Mouse (Mus musculus): ENCODE results near the gene Nalcn.
A peak's percentile ranks its signal among the peaks of the same experiment; 100 is the strongest.

Gene Nalcn

DNA sequence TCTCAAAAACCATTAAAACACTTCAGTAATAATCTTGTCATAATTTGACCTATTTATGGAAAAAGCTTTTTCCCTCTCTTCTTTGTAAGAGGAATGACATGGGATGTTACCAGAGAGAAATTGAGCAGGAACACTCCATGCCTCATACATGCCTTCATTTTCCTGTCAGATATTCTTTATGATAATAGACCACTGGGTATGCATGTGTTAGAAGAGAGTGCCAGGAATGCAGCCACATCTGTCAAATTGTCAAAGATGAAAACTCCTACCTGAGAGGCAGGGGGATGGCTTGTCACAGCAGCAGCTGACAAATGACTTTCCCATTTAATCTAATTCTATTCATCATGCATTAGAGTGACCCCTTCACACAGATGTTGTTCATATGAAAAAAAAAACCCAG, 131.4 kb downstream of the Nalcn start:
- no peak for DNase-seq

DNA sequence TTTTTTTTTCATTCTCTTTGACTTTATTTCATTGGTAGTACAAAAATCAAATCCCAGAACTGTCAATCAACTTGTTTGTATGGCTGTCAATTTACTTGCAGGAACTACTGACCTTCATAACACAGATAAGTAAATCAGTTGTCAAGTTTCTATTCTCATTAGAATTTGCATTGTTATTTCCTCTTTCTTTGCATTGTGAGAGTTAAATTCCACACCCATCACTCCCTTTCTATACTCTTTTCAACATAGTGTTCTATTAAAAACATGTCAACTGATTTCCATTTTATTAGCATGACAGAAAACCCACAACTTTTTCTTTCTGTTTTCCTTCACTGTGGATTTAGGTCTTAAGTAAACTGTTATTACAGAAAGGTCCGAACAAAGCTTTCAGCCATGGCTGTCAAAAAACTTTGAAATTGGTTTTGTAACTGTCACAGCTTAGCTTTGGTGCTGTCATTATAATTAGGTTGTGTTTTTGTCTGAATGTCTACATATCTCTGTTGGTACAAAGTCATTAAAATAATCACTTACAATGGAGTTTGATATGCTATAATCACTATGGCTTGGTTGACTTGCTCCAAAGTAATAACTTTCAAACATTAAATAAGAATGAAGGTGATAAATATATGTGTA, 138.3 kb downstream of the Nalcn start:
- DNase-seq: no peak

DNA sequence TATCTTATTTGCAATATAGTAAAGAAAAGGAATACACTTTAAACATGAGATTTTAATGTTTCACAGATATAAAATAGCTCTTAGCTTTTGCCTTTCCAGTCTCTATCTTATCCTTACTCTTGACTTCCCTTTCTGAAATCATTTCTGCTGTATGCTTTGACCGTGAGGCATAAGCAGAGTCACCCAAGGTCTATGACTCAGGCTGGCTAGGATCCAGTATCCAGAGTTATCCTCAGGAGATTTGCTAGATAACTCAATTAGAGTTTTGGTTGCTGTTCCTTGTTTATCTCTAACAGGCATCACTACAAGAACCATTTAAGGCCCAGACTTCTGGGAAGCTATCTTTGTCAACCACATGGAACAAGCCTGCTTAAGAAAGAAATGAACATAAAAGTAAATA, 164.9 kb downstream of the Nalcn start:
- peak; percentile 6 to 14 for DNase-seq

DNA sequence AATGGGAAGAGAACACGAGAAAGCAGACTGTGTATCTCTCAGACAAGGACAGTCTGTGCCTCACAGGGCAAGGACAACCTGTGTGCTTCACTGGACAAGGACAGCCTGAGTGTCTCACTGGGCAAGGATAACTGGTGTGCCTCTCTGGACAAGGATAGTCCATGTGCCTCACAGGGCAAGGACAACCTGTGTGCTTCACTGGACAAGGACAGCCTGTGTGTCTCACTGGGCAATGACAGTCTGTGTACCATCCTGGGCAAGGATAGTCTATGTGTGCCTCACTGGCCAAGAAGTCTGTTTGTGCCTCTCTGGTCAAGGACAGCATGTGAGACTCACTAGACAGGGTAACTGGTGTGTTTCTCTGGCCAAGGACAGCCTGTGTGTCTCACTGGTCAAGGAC, 180.9 kb downstream of the Nalcn start:
- DNase-seq: no peak

DNA sequence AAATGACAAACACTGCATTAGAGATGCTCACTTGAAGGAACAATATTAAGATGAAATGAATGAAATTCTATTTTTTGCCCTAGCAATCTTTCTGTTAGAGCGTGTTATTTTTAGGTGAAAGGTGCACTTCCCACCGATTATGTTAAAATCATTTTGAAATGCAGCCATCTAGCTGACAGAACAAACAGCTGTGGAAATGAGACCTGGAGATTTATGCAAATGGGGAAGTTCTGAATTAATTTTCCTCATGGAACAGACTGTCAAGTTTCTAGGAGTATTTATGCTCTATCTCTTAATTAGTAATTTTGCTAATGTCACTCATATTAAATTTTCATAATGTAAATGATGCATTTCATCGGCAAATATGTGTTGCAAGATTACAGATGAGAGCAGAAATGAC, 191.4 kb downstream of the Nalcn start:
- DNase-seq: no peak

DNA sequence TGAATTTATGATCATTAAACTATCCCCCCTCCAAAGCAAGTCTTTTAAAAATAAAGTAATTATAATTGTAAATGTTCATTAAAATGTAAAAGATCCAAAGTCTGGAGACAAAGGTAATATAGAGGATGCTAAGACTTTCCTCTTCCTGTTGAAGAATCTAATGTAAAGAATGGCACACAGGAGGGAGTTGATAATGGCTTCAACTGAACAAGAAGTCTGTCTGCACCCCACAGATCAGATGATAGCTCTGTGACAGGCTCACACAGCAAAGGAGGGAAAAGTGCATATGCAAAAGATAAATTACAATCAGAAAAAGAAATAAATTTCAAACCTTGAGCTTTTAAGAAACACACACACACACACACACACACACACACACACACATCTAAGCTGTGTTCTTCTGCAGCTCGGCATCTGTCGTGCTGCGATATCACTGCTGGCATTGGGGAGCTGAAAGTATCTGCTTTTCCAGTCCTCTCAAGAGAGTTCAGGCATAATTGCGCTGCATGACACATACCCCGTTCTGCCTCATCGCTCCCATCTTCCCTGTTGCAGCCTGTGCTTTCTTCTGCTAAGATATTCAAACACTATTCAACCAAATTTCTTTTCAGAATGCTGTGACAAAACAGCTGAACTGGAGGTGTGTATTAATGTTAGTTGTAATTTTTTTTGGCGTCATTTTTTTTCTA, 250.6 kb downstream of the Nalcn start:
- peak in 1 of 2 experiments; percentile 12 for DNase-seq

DNA sequence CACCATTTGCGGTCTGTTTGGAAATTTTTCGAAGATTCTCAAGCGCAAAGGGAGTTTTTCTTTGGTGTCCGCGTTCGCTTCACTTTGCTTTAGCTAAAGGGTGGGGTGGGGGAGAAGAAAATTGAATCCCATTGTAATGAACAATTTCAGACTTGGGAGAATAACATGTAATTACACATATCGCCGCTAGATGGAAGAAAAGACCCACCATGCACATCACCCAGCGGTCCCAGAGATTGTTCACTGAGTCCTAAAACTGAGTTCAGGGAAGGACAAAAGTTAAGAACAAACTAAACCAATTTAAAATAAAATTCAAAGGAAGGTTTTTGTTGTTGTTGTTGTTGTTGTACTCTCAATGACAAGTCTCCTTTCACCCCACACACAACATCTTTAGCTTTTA, 255.4 kb downstream of the Nalcn start:
- DNase-seq: peak; percentile 47 to 59

DNA sequence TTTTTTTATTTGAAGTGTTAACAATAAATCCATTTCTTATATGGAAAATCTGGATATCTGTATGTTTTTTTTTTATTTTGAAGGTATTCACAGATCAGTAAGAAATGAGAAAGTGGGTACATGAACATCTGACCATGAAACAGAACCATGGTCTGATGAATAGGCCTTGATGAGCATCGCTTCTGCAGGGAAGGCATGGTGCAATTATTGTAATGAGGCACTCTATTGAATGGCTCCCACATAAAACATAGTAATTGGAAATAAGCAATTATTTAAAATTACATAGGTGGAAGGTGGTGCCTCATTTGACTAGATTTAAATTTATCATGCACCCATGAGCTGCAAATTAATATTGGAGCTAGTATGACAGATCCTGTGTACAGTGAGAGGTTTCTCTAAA, 267.3 kb downstream of the Nalcn start:
- DNase-seq: no peak

DNA sequence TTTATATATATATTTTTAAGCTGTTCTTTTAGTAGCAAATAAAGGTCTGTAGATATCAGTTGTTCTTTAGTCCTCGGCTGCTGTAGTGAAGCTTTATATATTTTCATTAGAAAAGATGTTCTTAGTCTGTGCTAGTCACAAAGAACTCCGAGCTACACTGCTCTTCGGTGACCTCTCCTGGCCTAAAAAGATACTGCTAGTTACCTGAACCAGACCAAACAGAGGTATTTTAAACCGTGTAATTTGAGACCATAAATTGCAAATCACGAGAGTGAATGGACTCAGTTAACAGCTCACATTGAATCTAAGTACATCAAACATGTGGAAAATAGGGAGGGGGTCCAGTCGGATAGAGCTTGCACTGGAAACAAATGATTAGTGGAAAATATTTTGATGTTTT, 274.0 kb downstream of the Nalcn start:
- peak; percentile 74 to 80 for DNase-seq

DNA sequence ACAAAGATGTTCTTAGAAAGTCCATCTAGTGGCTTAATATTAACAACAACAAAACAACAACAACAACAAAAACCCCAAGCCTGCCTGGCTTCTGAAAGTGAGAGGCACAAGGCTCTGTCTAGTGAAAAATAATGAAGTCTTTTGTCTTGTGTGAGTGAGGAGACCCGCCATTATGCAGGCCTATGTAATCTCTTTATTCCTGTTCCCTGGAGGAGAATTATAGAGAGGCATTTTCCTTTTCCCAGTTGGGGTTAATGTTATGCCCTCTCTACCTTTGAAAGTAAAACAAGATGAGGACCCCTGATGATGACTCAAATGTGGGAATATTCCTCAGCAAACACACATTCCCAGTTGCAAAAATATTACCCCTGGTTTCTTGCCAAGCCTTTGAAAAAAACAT, 295.1 kb downstream of the Nalcn start:
- no peak for DNase-seq

DNA sequence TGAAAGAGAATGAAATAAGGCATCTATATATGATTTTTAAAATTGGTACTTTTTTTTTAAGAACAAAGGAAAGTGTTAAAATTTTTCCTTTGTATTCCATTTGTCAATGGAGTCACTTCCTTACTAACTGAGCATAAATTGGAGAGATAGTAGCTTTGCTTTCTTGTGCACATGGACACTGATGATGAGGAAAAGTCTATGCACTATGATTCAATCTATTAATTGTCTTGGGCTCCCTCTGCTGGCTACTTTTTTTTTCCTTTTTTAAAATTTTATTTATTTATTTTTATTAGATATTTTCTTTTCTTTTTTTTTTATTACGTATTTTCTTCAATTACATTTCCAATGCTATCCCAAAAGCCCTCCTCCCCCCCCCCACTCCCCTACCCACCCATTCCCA, 312.6 kb downstream of the Nalcn start:
- DNase-seq: peak; percentile 11 to 62

DNA sequence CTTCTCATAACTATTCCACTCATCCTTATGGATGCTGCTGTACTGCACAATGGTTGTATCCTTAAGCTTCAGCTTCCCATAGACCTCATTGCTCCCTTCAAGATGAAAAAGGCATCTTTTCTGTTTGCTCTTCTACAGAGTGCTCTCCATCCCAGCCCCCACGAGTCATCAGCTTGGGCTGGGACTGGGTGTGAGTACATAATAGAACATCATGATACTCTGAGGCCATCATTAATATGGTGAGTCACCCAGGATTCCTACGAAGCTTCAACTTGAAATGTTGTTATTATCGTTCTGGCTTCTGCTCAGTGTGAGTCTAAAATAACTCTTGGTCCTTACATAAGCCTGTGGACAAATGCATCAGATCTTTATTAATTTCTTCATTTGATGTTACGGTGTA, 314.6 kb downstream of the Nalcn start:
- no peak for DNase-seq

DNA sequence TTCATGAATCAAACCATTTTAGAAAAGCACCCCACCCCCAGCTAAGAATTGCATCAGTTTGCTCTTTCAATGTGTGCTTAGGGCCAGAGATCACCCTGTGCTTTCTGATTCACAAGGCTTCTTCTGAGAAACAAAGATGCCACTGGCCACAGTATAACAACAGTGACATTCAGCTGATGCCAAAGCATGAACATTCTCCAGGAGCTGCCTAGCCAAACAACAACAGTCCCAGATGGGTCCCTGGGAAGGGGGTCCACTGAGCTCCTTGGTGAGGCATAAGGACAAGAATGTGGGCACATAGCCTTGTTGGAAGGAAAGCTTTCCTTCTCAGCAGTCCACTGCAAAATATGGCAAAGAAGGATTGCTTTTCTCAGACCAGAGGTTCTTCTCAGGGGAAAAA, 330.9 kb downstream of the Nalcn start:
- DNase-seq: peak; percentile 66 to 74

DNA sequence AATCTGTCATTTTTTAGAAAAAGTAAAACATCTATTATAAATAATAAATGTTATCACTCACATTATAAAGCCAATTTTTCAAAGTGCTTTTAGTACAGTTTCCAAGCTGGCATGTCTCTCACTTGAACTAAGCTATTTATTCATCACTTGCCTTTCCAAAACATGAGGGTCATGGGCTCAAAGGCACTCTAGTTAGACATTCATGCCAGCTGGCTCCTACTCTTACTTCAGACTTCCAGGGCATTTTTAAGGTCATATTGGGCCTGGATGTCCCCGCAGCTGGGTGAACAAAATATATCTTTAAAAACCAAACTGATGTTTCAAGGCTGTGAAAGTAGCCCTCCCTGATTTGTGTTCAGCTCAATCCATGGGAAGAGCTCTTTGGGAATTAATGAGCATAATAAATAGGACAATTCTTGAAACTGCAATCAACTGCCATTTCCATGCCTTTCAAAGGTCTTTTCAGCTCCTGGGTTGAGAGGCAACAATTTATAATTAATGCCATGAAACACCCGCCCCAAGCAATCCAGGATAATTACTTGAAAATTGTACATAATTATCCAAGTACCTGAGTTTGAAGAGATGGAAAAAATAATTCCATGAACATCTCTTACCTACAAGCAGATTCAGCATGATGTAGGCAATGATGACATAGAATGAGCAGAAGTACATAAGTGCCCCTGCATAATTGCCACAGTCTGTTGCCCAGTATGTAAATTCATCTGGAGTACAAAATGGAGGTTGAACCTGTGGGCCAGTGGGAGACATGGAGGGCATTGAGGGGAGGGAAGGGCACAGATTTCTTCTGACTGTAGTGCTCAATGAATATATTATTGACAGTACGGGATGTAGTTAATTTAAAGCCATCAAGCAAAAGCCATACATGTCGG, 335.6 kb downstream of the Nalcn start:
- peak; percentile 7 to 10 for DNase-seq

DNA sequence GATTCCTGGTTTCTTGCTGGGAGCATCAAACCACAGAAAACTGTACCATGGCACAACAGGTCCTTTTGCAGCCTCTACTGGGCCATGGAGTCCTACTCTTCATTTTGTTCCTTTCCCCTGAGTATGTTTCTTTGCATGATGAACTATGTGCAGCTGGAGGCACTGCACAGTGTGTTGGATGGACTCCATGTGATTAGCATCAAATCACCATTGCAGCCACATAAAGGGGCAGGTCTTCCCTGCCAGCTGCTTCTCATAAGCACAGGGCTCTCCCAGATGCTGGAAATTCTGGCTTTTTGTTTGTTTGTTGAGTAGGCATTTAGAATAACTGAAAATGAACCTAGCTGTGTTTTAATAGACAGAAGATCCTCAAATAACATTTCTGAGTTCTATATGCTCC, 344.8 kb downstream of the Nalcn start:
- no peak for DNase-seq

DNA sequence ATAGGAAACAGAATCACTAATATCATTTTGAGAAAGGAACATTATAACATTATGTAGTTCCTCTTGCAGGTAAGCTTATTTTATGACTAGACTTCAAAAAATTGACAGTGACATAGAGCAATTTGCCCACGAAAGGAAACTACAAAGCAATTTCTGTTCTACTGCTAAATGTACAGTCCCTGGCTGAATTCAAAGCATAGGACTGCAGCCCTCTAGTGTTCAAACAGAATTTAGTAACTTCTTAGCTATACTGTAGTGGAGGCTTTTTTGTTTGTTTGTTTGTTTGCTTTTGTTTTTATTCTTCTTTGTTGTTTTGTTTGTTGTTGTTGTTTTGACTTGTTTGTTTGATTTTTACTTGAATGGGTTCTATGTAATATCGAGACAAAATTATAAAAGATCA, 354.8 kb downstream of the Nalcn start:
- peak in 1 of 2 experiments; percentile 33 for DNase-seq

DNA sequence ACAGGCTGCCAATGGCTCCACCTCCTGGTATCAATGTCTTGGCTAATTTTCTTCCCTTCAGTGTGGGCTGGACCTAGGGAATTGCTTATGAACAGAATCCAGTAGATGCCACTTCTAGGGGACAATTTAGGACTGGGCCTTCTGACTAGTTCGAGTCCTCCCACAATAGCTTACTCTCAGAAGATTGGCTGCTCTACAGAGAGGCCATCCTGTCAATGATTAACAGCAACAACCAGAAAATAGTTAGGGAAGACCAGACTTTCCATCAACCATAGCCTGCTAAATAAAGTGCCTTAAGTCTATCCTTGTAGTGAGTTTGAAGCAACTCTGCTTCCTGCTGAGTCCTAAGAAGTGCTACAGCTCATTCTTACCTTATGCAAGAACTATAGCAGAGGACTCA, 386.2 kb downstream of the Nalcn start:
- no peak for DNase-seq

DNA sequence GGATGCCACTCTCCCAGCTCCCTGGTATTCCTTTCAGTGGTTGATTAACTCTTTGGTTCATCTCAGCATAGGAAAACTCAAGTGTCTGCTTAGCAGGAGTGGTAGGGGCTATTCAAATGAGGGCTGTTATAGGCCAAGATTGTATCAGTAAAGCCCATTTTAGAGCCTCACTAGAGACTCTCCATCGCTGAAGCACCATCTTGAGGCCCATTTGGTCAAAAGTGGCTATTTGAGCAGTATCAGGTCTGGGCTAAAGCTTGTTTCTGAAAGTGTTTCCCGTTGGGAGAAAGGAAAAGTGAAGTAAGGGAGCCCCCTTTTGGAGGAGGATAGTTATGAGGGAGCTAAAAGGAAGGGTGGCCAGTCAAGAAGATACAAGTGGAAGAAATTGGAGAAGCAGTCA, 387.0 kb downstream of the Nalcn start:
- peak; percentile 66 to 80 for DNase-seq

DNA sequence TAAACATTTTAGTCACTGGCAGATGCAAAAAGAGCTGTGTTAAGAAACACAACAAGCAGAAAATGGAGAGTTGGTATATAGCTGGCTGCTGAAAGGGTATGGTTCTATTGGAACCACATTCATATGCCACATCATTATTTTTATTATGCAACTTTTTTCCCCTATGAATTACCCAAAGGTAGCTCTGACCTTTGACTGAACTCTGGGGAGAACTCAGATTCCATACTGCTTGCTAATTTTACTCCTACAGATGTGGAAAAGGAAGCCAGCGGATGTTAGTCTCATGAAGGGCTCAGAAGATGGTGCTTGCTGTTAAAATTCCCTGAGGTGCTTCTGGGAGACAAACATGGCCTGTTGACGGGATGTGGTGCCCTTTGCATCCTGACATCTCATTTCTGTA, 389.9 kb downstream of the Nalcn start:
- no peak for DNase-seq

DNA sequence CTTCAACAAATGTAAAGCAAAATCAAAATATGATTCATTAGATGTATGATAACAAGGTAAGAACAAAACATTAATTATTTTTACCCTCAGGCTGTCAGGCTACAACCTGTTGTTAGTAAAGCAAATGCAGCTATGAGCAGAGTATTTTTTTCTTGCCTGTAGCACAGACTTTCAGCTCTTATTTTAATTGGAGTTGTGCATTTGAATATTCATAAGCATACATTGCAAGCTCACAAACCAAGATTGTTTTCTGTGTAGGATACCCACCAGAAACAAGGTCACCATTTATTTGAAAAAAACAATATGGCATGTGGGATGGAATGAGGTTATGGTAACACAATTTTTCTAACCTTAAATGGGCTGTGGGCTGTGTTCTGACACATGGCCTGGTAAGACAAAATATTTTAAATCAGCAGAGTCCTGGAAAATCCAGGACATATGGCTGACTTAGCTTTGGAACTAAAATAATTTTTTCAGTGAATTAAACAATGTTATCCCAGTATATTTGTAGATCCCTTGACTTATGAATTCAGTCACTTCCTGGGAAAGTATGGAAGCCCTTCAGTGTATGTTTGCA, 394.2 kb downstream of the Nalcn start:
- no peak for DNase-seq
